Mouse (Mus musculus) testis, adult 2 months (tissue): ENCODE data around the gene Fank1.

Source experiments
- CTCF ChIP-seq: fragments of 200-500 bp; IDR thresholded peaks from 2 replicates; pipeline ENCODE4 v1.5.1; 2012; ENCODE audit warnings: low read depth, mild to moderate bottlenecking, inconsistent platforms, low read length, moderate library complexity; ENCODE audit not compliant: control insufficient read depth, insufficient read depth, insufficient replicate concordance
- POLR2A ChIP-seq: fragments of 200-500 bp; IDR thresholded peaks from 2 replicates; pipeline ENCODE4 v1.6.1; 2012; ENCODE audit warnings: low read depth, mild to moderate bottlenecking, inconsistent platforms, low read length, moderate library complexity; ENCODE audit not compliant: control insufficient read depth

- TF ChIP-seq CTCF: no peak
- no peak for TF ChIP-seq POLR2A
These were observed 11.3 kb upstream of the Fank1 start for GRCm38 (mm10) chr7:133765240-133765848.
